Mouse (Mus musculus) CH12.LX (cell line): ENCODE measurements at regions not wholly inside any gene's neighbourhood (a gene's known extent, or its start where the extent isn't known, plus 50 kb on each side); places are given as distances from the start of the nearest gene placed in this dataset.

ENCODE experiments used
- DNase-seq: peaks from one replicate; pipeline ENCODE4 v3.0.0-alpha.2; 2013; ENCODE audit errors: extremely low read depth
- H3K27ac ChIP-seq: 2 replicates; pipeline ENCODE4 v1.5.1; 2012; ENCODE audit warnings: low read depth, mild to moderate bottlenecking, control low read depth, moderate library complexity; ENCODE audit not compliant: insufficient read depth
- H3K27me3 ChIP-seq: replicated peaks from 2 replicates; pipeline ENCODE3; 2012; ENCODE audit warnings: inconsistent platforms
- H3K36me3 ChIP-seq, 2 experiments: replicated peaks in 1 of 2; 2 replicates each; pipeline versions ENCODE3 to v1.6.1; 2012; ENCODE audit warnings: inconsistent platforms in 1 of 2, low read length in 1 of 2, mild to moderate bottlenecking in 1 of 2, mixed read lengths in 1 of 2, moderate library complexity in 1 of 2; ENCODE audit not compliant: control insufficient read depth in 1 of 2, insufficient read depth in 1 of 2
- H3K4me1 ChIP-seq, 2 experiments: 2 replicates each; pipeline ENCODE4 v1.6.1; 2012; ENCODE audit warnings: inconsistent platforms in 1 of 2, moderate library complexity in 1 of 2; ENCODE audit not compliant: insufficient read depth in 2 of 2, control insufficient read depth in 1 of 2
- H3K4me2 ChIP-seq: 2 replicates; pipeline ENCODE4 v1.6.1; 2012; ENCODE audit warnings: low read depth, mild to moderate bottlenecking, control low read depth; ENCODE audit not compliant: poor library complexity, insufficient read depth, severe bottlenecking
- H3K4me3 ChIP-seq, 3 experiments: fragments of 150-350 bp in 1 of 3; sonication (generic) in 1 of 3; replicated peaks in 1 of 3; 2 replicates each; pipeline versions ENCODE3 to v1.5.1; 2011 to 2012; ENCODE audit warnings: low read depth in 2 of 3, low read length in 2 of 3, mild to moderate bottlenecking in 2 of 3, moderate library complexity in 2 of 3, control low read depth in 1 of 3, improper control_type of control experiment in 1 of 3, inconsistent platforms in 1 of 3, mixed read lengths in 1 of 3; ENCODE audit not compliant: poor library complexity in 1 of 3
- H3K79me2 ChIP-seq: replicated peaks from 2 replicates; pipeline ENCODE4 v1.6.1; 2012; ENCODE audit warnings: mild to moderate bottlenecking, moderate library complexity; ENCODE audit not compliant: control insufficient read depth, poor library complexity, insufficient read depth, severe bottlenecking; ENCODE audit errors: extremely low read depth
- H3K9ac ChIP-seq: 2 replicates; pipeline ENCODE4 v1.6.1; 2012; ENCODE audit warnings: low read depth, mild to moderate bottlenecking, control low read depth, moderate library complexity; ENCODE audit not compliant: insufficient read depth
- H3K9me3 ChIP-seq: replicated peaks from 2 replicates; pipeline ENCODE3; 2012; ENCODE audit warnings: low read length, inconsistent platforms, mixed read lengths
- BHLHE40 ChIP-seq: IDR thresholded peaks from 2 replicates; pipeline ENCODE4 v1.6.1; 2011; ENCODE audit warnings: mild to moderate bottlenecking, low read depth, low read length, improper control_type of control experiment
- IRF4 ChIP-seq: IDR thresholded peaks from 2 replicates; pipeline ENCODE4 v1.6.1; 2014; ENCODE audit warnings: low read depth, mild to moderate bottlenecking, inconsistent platforms, low read length, improper control_type of control experiment
- JUN ChIP-seq: IDR thresholded peaks from 2 replicates; pipeline ENCODE4 v1.6.1; 2011; ENCODE audit warnings: low read depth, mild to moderate bottlenecking, low read length, improper control_type of control experiment, moderate library complexity; ENCODE audit not compliant: insufficient read depth
- JUND ChIP-seq: conservative IDR thresholded peaks from 2 replicates; pipeline ENCODE4 v1.6.1; 2011; ENCODE audit warnings: low read depth, low read length, improper control_type of control experiment
- KAT2A ChIP-seq: IDR thresholded peaks from 2 replicates; pipeline ENCODE4 v1.6.1; 2012; ENCODE audit warnings: low read length, improper control_type of control experiment, inconsistent platforms; ENCODE audit not compliant: insufficient replicate concordance
- MAFK ChIP-seq: IDR thresholded peaks from 2 replicates; pipeline ENCODE4 v1.6.1; 2011; ENCODE audit warnings: low read length, improper control_type of control experiment; ENCODE audit not compliant: insufficient replicate concordance
- MAX ChIP-seq: IDR thresholded peaks from 2 replicates; pipeline ENCODE4 v1.6.1; 2011; ENCODE audit warnings: low read length, improper control_type of control experiment
- MAZ ChIP-seq: IDR thresholded peaks from 2 replicates; pipeline ENCODE4 v1.6.1; 2012; ENCODE audit warnings: low read depth, mild to moderate bottlenecking, inconsistent platforms, low read length, improper control_type of control experiment, moderate library complexity
- MEF2A ChIP-seq: IDR thresholded peaks from 2 replicates; pipeline ENCODE4 v1.6.1; 2014; ENCODE audit warnings: low read depth, mild to moderate bottlenecking, inconsistent platforms, low read length, improper control_type of control experiment, borderline replicate concordance
- NELFE ChIP-seq: IDR thresholded peaks from 2 replicates; pipeline ENCODE4 v1.6.1; 2011; ENCODE audit warnings: low read depth, low read length, improper control_type of control experiment
- POLR2A ChIP-seq: IDR thresholded peaks from 2 replicates; pipeline ENCODE4 v1.6.1; 2011; ENCODE audit warnings: low read depth, mild to moderate bottlenecking, improper control_type of control experiment, low read length
- POLR2AphosphoS2 ChIP-seq: IDR thresholded peaks from 2 replicates; pipeline ENCODE4 v1.6.1; 2011; ENCODE audit warnings: low read depth, low read length, improper control_type of control experiment
- SIN3A ChIP-seq: IDR thresholded peaks from 2 replicates; pipeline ENCODE4 v1.6.1; 2012; ENCODE audit warnings: low read length, improper control_type of control experiment, inconsistent platforms
- SMC3 ChIP-seq: IDR thresholded peaks from 2 replicates; pipeline ENCODE4 v1.6.1; 2011; ENCODE audit warnings: low read depth, low read length, improper control_type of control experiment
- TBP ChIP-seq: conservative IDR thresholded peaks from 2 replicates; pipeline ENCODE4 v1.6.1; 2011; ENCODE audit warnings: low read depth, low read length, improper control_type of control experiment
- USF1 ChIP-seq: IDR thresholded peaks from 2 replicates; pipeline ENCODE4 v1.6.1; 2014; ENCODE audit warnings: low read depth, mild to moderate bottlenecking, inconsistent platforms, low read length, improper control_type of control experiment
- ZKSCAN1 ChIP-seq: IDR thresholded peaks from 2 replicates; pipeline ENCODE4 v1.6.1; 2012; ENCODE audit warnings: low read depth, inconsistent platforms, low read length, improper control_type of control experiment, borderline replicate concordance
- dilution Hi-C: fragments of 300-500 bp; cut with MboI; formaldehyde crosslinking; loops from 2 replicates; pipeline ENCODE4 v1.14.3; 2020; ENCODE audit warnings: low sequenced_read_pairs; ENCODE audit not compliant: extremely low pct_unique_long_range_greater_than_20kb, extremely low pct_ligation_motif_present
- in situ Hi-C: fragments of 300-500 bp; cut with MboI; formaldehyde crosslinking; loops from 3 replicates; pipeline ENCODE4 v1.14.3; 2019; ENCODE audit warnings: low sequenced_read_pairs, low pct_ligation_motif_present, low pct_unique_long_range_greater_than_20kb, mixed read lengths

DNA sequence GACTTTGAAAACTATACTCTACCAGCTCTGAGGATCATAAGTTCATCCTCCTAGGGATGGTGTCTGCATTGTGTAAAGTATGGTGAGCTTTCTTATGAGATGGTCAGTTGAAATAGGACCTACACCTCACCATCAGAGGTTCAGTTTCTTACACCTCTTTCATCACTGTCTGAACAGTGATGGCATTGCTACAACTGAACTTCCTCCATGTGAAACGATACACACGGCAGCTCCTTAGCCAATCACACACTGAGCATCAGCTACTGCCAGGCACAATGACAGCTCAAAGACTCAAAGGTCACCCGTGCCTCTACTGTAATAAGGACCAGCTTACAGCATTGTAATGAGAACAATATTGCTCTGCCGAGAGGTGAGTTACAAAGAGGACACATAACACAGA, 145.0 kb downstream of the Tm2d1 start:
- H3K27ac ChIP-seq = no peak overlapping the region
- H3K4me2 ChIP-seq = no peak overlapping the region
- TF ChIP-seq SIN3A (no peak), JUND (no peak), SMC3 (no peak), MAX (no peak), IRF4 (no peak), MAZ (no peak), NELFE (no peak), TBP (no peak), JUN (no peak), USF1 (no peak), MAFK (no peak), ZKSCAN1 (no peak)
- dilution Hi-C loops = no loop called here
- H3K36me3 ChIP-seq = no peaks in the 10 kb centered on the region
- in situ Hi-C loops = no loop called here
- peaks cover 59% of the 10 kb centered on the region for H3K9me3 ChIP-seq
- H3K9ac ChIP-seq = no peak overlapping the region
- DNase-seq = no peak
- H3K79me2 ChIP-seq = no peaks in the 10 kb centered on the region
- H3K27me3 ChIP-seq = no peaks in the 10 kb centered on the region
- no peak overlapping the region for H3K4me3 ChIP-seq
- no peaks in the 10 kb centered on the region for H3K4me1 ChIP-seq

GRCm38 (mm10) chr4:98237475-98237874, 145.6 kb downstream of the Tm2d1 start:
- H3K4me2 ChIP-seq = no peak overlapping the region

More at GRCm38 (mm10) chr4:98237475-98237874, 145.6 kb downstream of the Tm2d1 start:
- TF ChIP-seq POLR2A (no peak), POLR2AphosphoS2 (no peak), SIN3A (no peak), JUN (no peak), BHLHE40 (no peak), MAZ (no peak), KAT2A (no peak), MEF2A (no peak)
- Histone ChIP-seq H3K4me3 (no peak overlapping the region), H3K9me3 (peaks cover 57% of the 10 kb centered on the region), H3K4me1 (no peaks in the 10 kb centered on the region), H3K27ac (no peak overlapping the region), H3K36me3 (no peaks in the 10 kb centered on the region), H3K27me3 (no peaks in the 10 kb centered on the region), H3K79me2 (no peaks in the 10 kb centered on the region), H3K9ac (no peak overlapping the region)
- no peak for DNase-seq
- in situ Hi-C loops = no loop called here
- dilution Hi-C loops = no loop called here
